Mouse (Mus musculus): ENCODE measurements around the gene Cd5.

DNA sequence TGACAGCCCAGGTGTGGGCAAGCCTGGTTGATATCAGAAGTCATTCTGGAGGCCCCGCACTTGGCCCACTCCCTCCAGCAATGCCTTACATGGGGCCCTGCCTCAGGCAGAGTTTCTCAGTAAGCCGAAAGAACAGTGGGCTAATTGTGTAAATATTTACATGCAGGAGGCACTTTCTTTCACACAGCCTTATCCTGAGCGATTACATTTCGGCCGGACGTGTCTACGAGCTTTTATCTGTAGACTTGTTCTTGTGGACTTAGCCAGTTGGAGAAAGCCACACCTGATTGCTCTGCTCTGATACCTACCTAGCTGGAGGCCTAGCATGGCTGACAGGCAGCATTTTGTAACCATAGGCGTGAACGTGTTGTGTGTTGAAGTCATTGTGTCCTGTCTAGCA is 39.0 kb downstream of the Cd5 start:
- TF ChIP-seq CTCF (IDR thresholded peaks at IDR 0.05; ENCODE audit: low read depth, low read length) (no peak), GATA1 (IDR thresholded peaks at IDR 0.05; ENCODE audit: borderline replicate concordance, low read length) (no peak), TAL1 (conservative IDR thresholded peaks at IDR 0.05; ENCODE audit: low read depth, low read length) (no peak), GATA2 (IDR thresholded peaks at IDR 0.05; ENCODE audit: borderline replicate concordance, low read depth, low read length) (no peak)

All from G1E (cell line).